In genomic region chr9:101096461-101096860, GRCm38 (mm10) we compare ENCODE assay signal across 28 mouse cellular contexts.
"Had no signal": no experiment of that assay in that cellular context is flagged by ENCODE, and none has a peak within 500 bp of the region (broad histone marks: within the 10 kb centered on the region; RNA-seq: fewer than 3 reads in every experiment).

No protein-coding gene starts in this region.

- H3K9me3 ChIP-seq: embryonic facial prominence, embryonic 12.5 days; embryonic facial prominence, embryonic 15.5 days; forebrain, embryonic 15.5 days had no signal

- DNase-seq: cerebellum, adult 2 months; cerebellum, adult 8-10 months; cerebellum, adult 9-10 months; cerebellum, adult 9-11 months; cerebellum, postnatal 10 days; cerebellum, postnatal 14 days; cerebellum, postnatal 25 days; cerebellum, postnatal 36 days; embryo, embryonic 11 days; forebrain, postnatal 0 days; gastrocnemius, adult 2 months; gastrocnemius, postnatal 10 days; gastrocnemius, postnatal 14 days; gastrocnemius, postnatal 25 days; gastrocnemius, postnatal 36 days; heart, adult 18-20 months; heart, adult 2 months had no signal

- H3K27me3 ChIP-seq: embryonic facial prominence, embryonic 12.5 days; embryonic facial prominence, embryonic 13.5 days; embryonic facial prominence, embryonic 15.5 days; forebrain, embryonic 12.5 days; forebrain, embryonic 13.5 days; forebrain, embryonic 15.5 days had no signal

- H3K27ac ChIP-seq: embryonic facial prominence, embryonic 10.5 days; embryonic facial prominence, embryonic 12.5 days; embryonic facial prominence, embryonic 13.5 days; embryonic facial prominence, embryonic 15.5 days; forebrain, embryonic 10.5 days; forebrain, embryonic 12.5 days; forebrain, embryonic 13.5 days; forebrain, embryonic 15.5 days; heart, adult 2 months had no signal

- H3K9ac ChIP-seq: embryonic facial prominence, embryonic 12.5 days; embryonic facial prominence, embryonic 13.5 days; embryonic facial prominence, embryonic 15.5 days; forebrain, embryonic 12.5 days; forebrain, embryonic 13.5 days; forebrain, embryonic 15.5 days; forebrain, postnatal 0 days had no signal

- H3K4me1 ChIP-seq: embryonic facial prominence, embryonic 10.5 days; embryonic facial prominence, embryonic 12.5 days; embryonic facial prominence, embryonic 13.5 days; embryonic facial prominence, embryonic 15.5 days; forebrain, embryonic 10.5 days; forebrain, embryonic 12.5 days; forebrain, embryonic 13.5 days; forebrain, embryonic 15.5 days had no signal

- H3K4me2 ChIP-seq: embryonic facial prominence, embryonic 12.5 days; embryonic facial prominence, embryonic 13.5 days; embryonic facial prominence, embryonic 15.5 days; forebrain, embryonic 12.5 days; forebrain, embryonic 13.5 days; forebrain, embryonic 15.5 days had no signal

- ATAC-seq: forebrain, embryonic 13.5 days; forebrain, embryonic 14.5 days; forebrain, embryonic 15.5 days; forebrain, embryonic 16.5 days; forebrain, postnatal 0 days had no signal

- H3K4me3 ChIP-seq: embryonic facial prominence, embryonic 10.5 days; embryonic facial prominence, embryonic 12.5 days; embryonic facial prominence, embryonic 13.5 days; embryonic facial prominence, embryonic 15.5 days; erythroblast, embryonic 14.5 days; forebrain, embryonic 10.5 days; forebrain, embryonic 12.5 days; forebrain, embryonic 13.5 days; forebrain, embryonic 15.5 days; gastrocnemius, adult 2 months; heart, adult 2 months had no signal
